Mouse (Mus musculus) splenic B cell, adult 2 months (primary cell): Measurements from ENCODE around the gene Zbtb8os.
A peak's percentile ranks its signal among the peaks of the same experiment; 100 is the strongest.

Source experiments
- DNase-seq: peaks from one replicate; pipeline ENCODE4 v3.0.0-alpha.2; 2011; ENCODE audit warnings: low read depth, low spot score
- H3K27me3 ChIP-seq: 2 replicates; pipeline ENCODE4 v1.6.1; 2012; ENCODE audit warnings: mild to moderate bottlenecking, low read length, moderate library complexity, mixed read lengths; ENCODE audit not compliant: control insufficient read depth, poor library complexity, insufficient read depth, severe bottlenecking
- H3K36me3 ChIP-seq: 2 replicates; pipeline ENCODE4 v1.6.1; 2012; ENCODE audit warnings: mild to moderate bottlenecking, low read length, moderate library complexity, mixed read lengths; ENCODE audit not compliant: control insufficient read depth, poor library complexity, insufficient read depth, severe bottlenecking

Gene Zbtb8os

GRCm38 (mm10) chr4:129304306-129304705 lies 31.2 kb upstream of the Zbtb8os start:
- DNase-seq, result no peak
- H3K27me3 ChIP-seq, result no peaks in the 10 kb centered on the region
- H3K36me3 ChIP-seq, result 0 out of 2 replicates have a peak, but pooled peaks cover 5% of the 10 kb centered on the region

GRCm38 (mm10) chr4:129307936-129308335 lies 27.6 kb upstream of the Zbtb8os start:
- DNase-seq, result no peak
- Histone ChIP-seq H3K27me3 (no peaks in the 10 kb centered on the region), H3K36me3 (peaks cover 8% of the 10 kb centered on the region; the same call in 1 of the 2 replicates)

GRCm38 (mm10) chr4:129313886-129314285 lies 21.6 kb upstream of the Zbtb8os start:
- Histone ChIP-seq H3K36me3 (peaks cover 21% of the 10 kb centered on the region), H3K27me3 (no peaks in the 10 kb centered on the region)
- DNase-seq, result no peak

- Histone ChIP-seq H3K36me3 (peaks cover 19% of the 10 kb centered on the region), H3K27me3 (no peaks in the 10 kb centered on the region)
- no peak for DNase-seq
Observed at GRCm38 (mm10) chr4:129320876-129321275, 14.6 kb upstream of the Zbtb8os start.

- no peak for DNase-seq
- no peaks in the 10 kb centered on the region for H3K27me3 ChIP-seq
- H3K36me3 ChIP-seq, result peaks cover 15% of the 10 kb centered on the region; the same call in 1 of the 2 replicates
Observed at GRCm38 (mm10) chr4:129322042-129322441, 13.5 kb upstream of the Zbtb8os start.

GRCm38 (mm10) chr4:129323491-129323890 lies 12.0 kb upstream of the Zbtb8os start:
- Histone ChIP-seq H3K27me3 (no peaks in the 10 kb centered on the region), H3K36me3 (peaks cover 14% of the 10 kb centered on the region; the same call in 1 of the 2 replicates)
- DNase-seq, result no peak

- DNase-seq, result no peak
- H3K27me3 ChIP-seq, result no peaks in the 10 kb centered on the region
Observed at GRCm38 (mm10) chr4:129324756-129325155, 10.7 kb upstream of the Zbtb8os start.

GRCm38 (mm10) chr4:129326191-129326590 lies 9.3 kb upstream of the Zbtb8os start:
- Histone ChIP-seq H3K27me3 (no peaks in the 10 kb centered on the region), H3K36me3 (peaks cover 8% of the 10 kb centered on the region; the same call in 1 of the 2 replicates)
- no peak for DNase-seq

More at GRCm38 (mm10) chr4:129324756-129325155, 10.7 kb upstream of the Zbtb8os start:
- peaks cover 15% of the 10 kb centered on the region; the same call in 1 of the 2 replicates for H3K36me3 ChIP-seq

GRCm38 (mm10) chr4:129332846-129333245 lies 2.6 kb upstream of the Zbtb8os start:
- H3K36me3 ChIP-seq, result peaks cover 3% of the 10 kb centered on the region; the same call in 1 of the 2 replicates

GRCm38 (mm10) chr4:129334677-129335215 lies 749 bp upstream of the Zbtb8os start:
- Histone ChIP-seq H3K36me3 (0 out of 2 replicates have a peak, but pooled peaks cover 1% of the 10 kb centered on the region), H3K27me3 (no peaks in the 10 kb centered on the region)
- no peak for DNase-seq

More at GRCm38 (mm10) chr4:129332846-129333245, 2.6 kb upstream of the Zbtb8os start:
- DNase-seq, result no peak
- no peaks in the 10 kb centered on the region for H3K27me3 ChIP-seq

- Histone ChIP-seq H3K27me3 (no peaks in the 10 kb centered on the region), H3K36me3 (0 out of 2 replicates have a peak, but pooled peaks cover 3% of the 10 kb centered on the region)
- DNase-seq, result no peak
Observed at GRCm38 (mm10) chr4:129336291-129336690, 796 bp downstream of the Zbtb8os start.

- no peak for DNase-seq
- no peaks in the 10 kb centered on the region for H3K27me3 ChIP-seq
- H3K36me3 ChIP-seq, result peaks cover 7% of the 10 kb centered on the region
Observed at GRCm38 (mm10) chr4:129339743-129340142, 4.2 kb downstream of the Zbtb8os start.

GRCm38 (mm10) chr4:129341888-129342287 lies 6.4 kb downstream of the Zbtb8os start:
- DNase-seq, result peak; percentile 32
- Histone ChIP-seq H3K27me3 (no peaks in the 10 kb centered on the region), H3K36me3 (peaks cover 13% of the 10 kb centered on the region)

- H3K36me3 ChIP-seq, result peaks cover 13% of the 10 kb centered on the region
- DNase-seq, result no peak
- H3K27me3 ChIP-seq, result no peaks in the 10 kb centered on the region
Observed at GRCm38 (mm10) chr4:129342705-129343104, 7.2 kb downstream of the Zbtb8os start.

GRCm38 (mm10) chr4:129346481-129347154 lies 11.1 kb downstream of the Zbtb8os start:
- DNase-seq, result no peak
- Histone ChIP-seq H3K27me3 (no peaks in the 10 kb centered on the region), H3K36me3 (peaks cover 11% of the 10 kb centered on the region)
